Mouse (Mus musculus): Measurements from ENCODE around the gene Vmn2r93.

Gene Vmn2r93

GRCm38 (mm10) chr17:18297799-18298198 is at the start of gene Vmn2r93:
Vmn2r93 (plus strand) TSS chr17:18298099.
- no peak for DNase-seq (ENCODE audit: low read depth, low spot score)

GRCm38 (mm10) chr17:18277656-18278055 is 20.2 kb upstream of the Vmn2r93 start, which contains the start of gene Vmn2r94:
Vmn2r94 (minus strand) TSS chr17:18277756.
- DNase-seq (ENCODE audit: low read depth, low spot score) = no peak

GRCm38 (mm10) chr17:18323031-18323430 is 25.1 kb downstream of the Vmn2r93 start:
- DNase-seq (ENCODE audit: low read depth, low spot score) = no peak

- no peak for DNase-seq (ENCODE audit: low read depth, low spot score)
Measured at GRCm38 (mm10) chr17:18360007-18360406, 62.1 kb downstream of the Vmn2r93 start.

- DNase-seq (ENCODE audit: low read depth, low spot score) = no peak
Measured at GRCm38 (mm10) chr17:18360602-18361001, 62.7 kb downstream of the Vmn2r93 start.

Data from retina, postnatal 7 days (tissue).